Mouse (Mus musculus) heart, embryonic 16.5 days (tissue): ENCODE measurements around the gene Arhgap23. TPM values are rescaled to one million over a fixed set of nuclear protein-coding genes. Genes with fewer than 3 reads are reported as not detected.

Experiments
- ATAC-seq: fragments of 200-750 bp; cut with Nextera tagmentation; replicated peaks from 2 replicates; pipeline ENCODE4 v1.8.0; 2017; ENCODE audit warnings: moderate number of reproducible peaks; ENCODE audit not compliant: insufficient read depth, low FRiP score; ENCODE audit errors: extremely low read depth
- H3K27ac ChIP-seq: fragments of 300-500 bp; sonication (generic); 2 replicates; pipeline ENCODE4 v1.5.1; 2014; ENCODE audit warnings: mild to moderate bottlenecking, low read length, control low read depth, moderate library complexity
- H3K27me3 ChIP-seq: fragments of 300-500 bp; sonication (generic); 2 replicates; pipeline ENCODE4 v1.6.1; 2014; ENCODE audit warnings: low read length, mixed read lengths; ENCODE audit not compliant: control insufficient read depth, insufficient read depth
- H3K36me3 ChIP-seq: fragments of 300-500 bp; sonication (generic); 2 replicates; pipeline ENCODE4 v1.6.1; 2014; ENCODE audit not compliant: control insufficient read depth, insufficient read depth
- H3K4me1 ChIP-seq: fragments of 300-500 bp; sonication (generic); 2 replicates; pipeline ENCODE4 v1.6.1; 2014; ENCODE audit warnings: low read length, mixed read lengths; ENCODE audit not compliant: control insufficient read depth, insufficient read depth
- H3K4me2 ChIP-seq: fragments of 300-500 bp; sonication (generic); 2 replicates; pipeline ENCODE4 v1.6.1; 2014; ENCODE audit warnings: low read depth, mild to moderate bottlenecking, control low read depth, low read length
- H3K4me3 ChIP-seq: fragments of 300-500 bp; sonication (generic); 2 replicates; pipeline ENCODE4 v1.5.1; 2014; ENCODE audit warnings: mild to moderate bottlenecking, control low read depth, low read length
- H3K9ac ChIP-seq: fragments of 300-500 bp; sonication (generic); 2 replicates; pipeline ENCODE4 v1.6.1; 2014; ENCODE audit warnings: low read length, control low read depth
- H3K9me3 ChIP-seq: fragments of 300-500 bp; sonication (generic); replicated peaks from 2 replicates; pipeline ENCODE4 v1.6.1; 2016; ENCODE audit warnings: low read length; ENCODE audit not compliant: control insufficient read depth
- WGBS: fragments of 180-500 bp; shearing (Covaris S2); extraction: QIAGEN DNeasy Blood & Tissue Kit; methylation state at CpG from one replicate; pipeline ENCODE4 v1.1.7; 2014; 5-methylcytosine and 5-hydroxymethylcytosine counted together
- polyA plus RNA-seq: library from polyadenylated mRNA; unstranded; fragments of >200 nt; fragmentation: Nextera tagmentation; extraction: Ambion mirVana; gene quantifications from 2 replicates; pipeline ENCODE4 v1.2.1, GENCODE M21; 2015

Arhgap23 gene
- polyA plus RNA-seq, 1 experiment from 2014 or later, result 5.5 TPM

DNA sequence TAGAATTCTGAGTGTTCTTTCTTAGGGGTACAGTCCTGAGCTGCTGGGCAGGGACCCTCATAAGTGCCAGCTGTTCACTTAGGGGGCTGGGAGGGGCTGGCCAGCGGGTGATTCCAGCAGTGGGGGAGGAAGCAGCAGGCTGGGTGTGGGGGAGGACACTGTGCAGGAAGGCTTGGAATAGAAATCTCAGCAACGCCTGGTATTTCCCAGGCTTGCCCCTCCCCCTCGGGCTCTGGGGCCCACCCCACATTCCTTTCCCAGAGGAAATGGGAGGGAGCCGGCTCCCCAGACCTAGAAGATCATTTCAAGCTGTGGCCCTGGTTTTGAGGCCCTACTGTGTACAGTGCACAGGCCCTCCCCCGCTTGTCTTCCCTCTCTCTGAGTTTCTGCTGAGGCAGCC is 22.4 kb downstream of the Arhgap23 start:
- Histone ChIP-seq H3K4me2 (peak overlapping the region; percentile 41), H3K36me3 (no peaks in the 10 kb centered on the region), H3K27ac (peak overlapping the region; percentile 94), H3K27me3 (no peaks in the 10 kb centered on the region), H3K4me3 (no peak overlapping the region), H3K4me1 (peaks cover 79% of the 10 kb centered on the region), H3K9ac (peak overlapping the region; percentile 21; the same call in 1 of the 2 replicates), H3K9me3 (no peaks in the 10 kb centered on the region)
- 11% methylated on average over 5 of the region's 5 CpGs for WGBS
- peak; percentile 63 for ATAC-seq

GRCm38 (mm10) chr11:97438868-97439267 is 23.5 kb downstream of the Arhgap23 start:
- Histone ChIP-seq H3K36me3 (peaks cover under 1% of the 10 kb centered on the region), H3K4me2 (peak overlapping the region; percentile 67; the same call in 1 of the 2 replicates), H3K4me1 (peaks cover 81% of the 10 kb centered on the region), H3K9ac (peak overlapping the region; percentile 59), H3K4me3 (no peak overlapping the region), H3K9me3 (no peaks in the 10 kb centered on the region), H3K27ac (peak overlapping the region; percentile 94), H3K27me3 (no peaks in the 10 kb centered on the region)
- 29% methylated on average over 9 of the region's 9 CpGs for WGBS
- 0 out of 2 replicates have a peak, but pooled peaks have one; percentile 6 for ATAC-seq

GRCm38 (mm10) chr11:97439935-97440334 is 24.6 kb downstream of the Arhgap23 start:
- Histone ChIP-seq H3K4me2 (peak overlapping the region; percentile 67), H3K36me3 (peaks cover 12% of the 10 kb centered on the region), H3K9me3 (no peaks in the 10 kb centered on the region), H3K27me3 (no peaks in the 10 kb centered on the region), H3K9ac (peak overlapping the region; percentile 83), H3K4me1 (peaks cover 75% of the 10 kb centered on the region), H3K4me3 (peak overlapping the region; percentile 69), H3K27ac (peak overlapping the region; percentile 94)
- peak; percentile 69 for ATAC-seq
- 0% methylated on average over 33 of the region's 37 CpGs for WGBS

DNA sequence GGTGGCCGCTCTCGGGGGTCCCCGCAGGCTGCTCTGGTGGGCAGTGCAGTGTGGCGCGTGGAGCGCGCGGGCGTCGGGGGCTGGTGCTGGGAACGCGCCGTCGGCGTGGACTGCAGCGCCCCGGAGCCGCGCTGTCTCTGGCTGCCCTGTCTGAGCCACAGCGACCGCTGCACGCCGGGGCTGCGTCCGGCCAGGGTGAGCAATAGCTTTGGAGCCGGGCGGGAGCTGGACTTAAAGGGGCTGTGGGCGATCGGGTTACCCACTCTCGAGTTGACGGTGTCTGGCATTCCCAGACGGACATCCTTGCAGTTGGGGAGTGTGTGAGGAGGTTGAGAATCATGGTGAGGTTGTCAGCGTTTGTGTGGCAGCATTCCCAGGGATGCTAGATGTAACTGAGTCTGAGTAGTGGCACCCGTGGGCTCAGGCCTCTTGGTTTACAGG is 25.1 kb downstream of the Arhgap23 start:
- peak overlapping the region; percentile 83 for H3K9ac ChIP-seq
- H3K36me3 ChIP-seq, result peaks cover 15% of the 10 kb centered on the region
- H3K9me3 ChIP-seq, result no peaks in the 10 kb centered on the region
- no peaks in the 10 kb centered on the region for H3K27me3 ChIP-seq
- H3K4me3 ChIP-seq, result peak overlapping the region; percentile 69
- peaks cover 70% of the 10 kb centered on the region for H3K4me1 ChIP-seq
- peak; percentile 14 for ATAC-seq
- H3K27ac ChIP-seq, result peak overlapping the region; percentile 94
- H3K4me2 ChIP-seq, result peak overlapping the region; percentile 67
- under 1% methylated on average over 33 of the region's 34 CpGs for whole genome bisulfite sequencing

- Histone ChIP-seq H3K27me3 (no peaks in the 10 kb centered on the region), H3K4me1 (peaks cover 66% of the 10 kb centered on the region), H3K4me2 (peak overlapping the region; percentile 67), H3K4me3 (peak overlapping the region; percentile 69), H3K9me3 (no peaks in the 10 kb centered on the region), H3K27ac (peak overlapping the region; percentile 94), H3K9ac (peak overlapping the region; percentile 83), H3K36me3 (peaks cover 15% of the 10 kb centered on the region)
- 14% methylated on average over 15 of the region's 15 CpGs for WGBS
- ATAC-seq, result no peak
Observed at GRCm38 (mm10) chr11:97441036-97441657, 25.8 kb downstream of the Arhgap23 start.

- Histone ChIP-seq H3K9ac (peak overlapping the region; percentile 83), H3K27ac (peak overlapping the region; percentile 94), H3K4me2 (peak overlapping the region; percentile 67), H3K4me1 (peaks cover 60% of the 10 kb centered on the region), H3K9me3 (no peaks in the 10 kb centered on the region), H3K36me3 (peaks cover 20% of the 10 kb centered on the region), H3K27me3 (no peaks in the 10 kb centered on the region), H3K4me3 (peak overlapping the region; percentile 69)
- ATAC-seq, result no peak
- 8% methylated on average over 3 of the region's 3 CpGs for WGBS
Observed at GRCm38 (mm10) chr11:97441658-97442125, 26.4 kb downstream of the Arhgap23 start.

GRCm38 (mm10) chr11:97442891-97443675 is 27.8 kb downstream of the Arhgap23 start:
- no peak overlapping the region for H3K4me3 ChIP-seq
- no peaks in the 10 kb centered on the region for H3K27me3 ChIP-seq
- peak overlapping the region; percentile 67; the same call in 1 of the 2 replicates for H3K4me2 ChIP-seq
- WGBS, result 65% methylated on average over 11 of the region's 11 CpGs
- peaks cover 47% of the 10 kb centered on the region for H3K4me1 ChIP-seq
- no peak for ATAC-seq
- no peak overlapping the region for H3K27ac ChIP-seq
- H3K9me3 ChIP-seq, result no peaks in the 10 kb centered on the region
- H3K9ac ChIP-seq, result 0 out of 2 replicates have a peak overlapping the region, but pooled peaks have one; percentile 18
- peaks cover 30% of the 10 kb centered on the region for H3K36me3 ChIP-seq

GRCm38 (mm10) chr11:97445596-97445995 is 30.3 kb downstream of the Arhgap23 start:
- Histone ChIP-seq H3K27ac (no peak overlapping the region), H3K9me3 (no peaks in the 10 kb centered on the region), H3K4me3 (no peak overlapping the region), H3K36me3 (peaks cover 42% of the 10 kb centered on the region), H3K4me1 (peaks cover 51% of the 10 kb centered on the region), H3K4me2 (no peak overlapping the region), H3K27me3 (no peaks in the 10 kb centered on the region), H3K9ac (no peak overlapping the region)
- ATAC-seq, result no peak
- 54% methylated on average over 6 of the region's 6 CpGs for WGBS
